Mouse (Mus musculus) MEL (cell line): ENCODE data around the gene Gm49383. TPM values are rescaled to one million over a fixed set of nuclear protein-coding genes. Genes with fewer than 3 reads are reported as not detected.
A peak's percentile ranks its signal among the peaks of the same experiment; 100 is the strongest.

ENCODE experiments used
- DNase-seq: peaks from one replicate; pipeline ENCODE4 v3.0.0; 2011; ENCODE audit warnings: low read depth, low spot score
- H3K27ac ChIP-seq: 2 replicates; pipeline ENCODE4 v1.5.1; 2012; ENCODE audit warnings: low read depth, mild to moderate bottlenecking, control low read depth, low read length, moderate library complexity; ENCODE audit not compliant: control insufficient read depth
- H3K27me3 ChIP-seq, 2 experiments: fragments of 150-350 bp in 1 of 2; sonication (generic) in 1 of 2; 2 replicates each; pipeline ENCODE4 v1.6.1; 2012; ENCODE audit warnings: low read length in 2 of 2, mild to moderate bottlenecking in 2 of 2, improper control_type of control experiment in 1 of 2, moderate library complexity in 1 of 2; ENCODE audit not compliant: insufficient read depth in 2 of 2, control insufficient read depth in 1 of 2
- H3K36me3 ChIP-seq, 2 experiments: 2 replicates each; pipeline ENCODE4 v1.6.1; 2012 to 2014; ENCODE audit warnings: low read length in 2 of 2, improper control_type of control experiment in 1 of 2, inconsistent platforms in 1 of 2, mild to moderate bottlenecking in 1 of 2; ENCODE audit not compliant: insufficient read depth in 2 of 2, control insufficient read depth in 1 of 2
- H3K4me1 ChIP-seq, 2 experiments: fragments of 150-350 bp in 1 of 2; sonication (generic) in 1 of 2; 2 replicates each; pipeline ENCODE4 v1.6.1; 2012; ENCODE audit warnings: low read length in 2 of 2, improper control_type of control experiment in 1 of 2, mild to moderate bottlenecking in 1 of 2; ENCODE audit not compliant: insufficient read depth in 2 of 2, control insufficient read depth in 1 of 2
- H3K4me3 ChIP-seq, 2 experiments: fragments of 150-350 bp in 1 of 2; sonication (generic) in 1 of 2; 2 replicates each; pipeline ENCODE4 v1.5.1; 2012; ENCODE audit warnings: low read depth in 2 of 2, low read length in 2 of 2, mild to moderate bottlenecking in 2 of 2, moderate library complexity in 2 of 2, control low read depth in 1 of 2, improper control_type of control experiment in 1 of 2; ENCODE audit not compliant: control insufficient read depth in 1 of 2, insufficient read depth in 1 of 2
- H3K79me2 ChIP-seq: 2 replicates; pipeline ENCODE4 v1.6.1; 2012; ENCODE audit warnings: mild to moderate bottlenecking, low read length, moderate library complexity; ENCODE audit not compliant: control insufficient read depth, poor library complexity, insufficient read depth
- H3K9ac ChIP-seq: 2 replicates; pipeline ENCODE4 v1.6.1; 2012; ENCODE audit warnings: low read depth, mild to moderate bottlenecking, control low read depth, low read length, moderate library complexity; ENCODE audit not compliant: control insufficient read depth, poor library complexity, severe bottlenecking
- H3K9me3 ChIP-seq: fragments of 150-350 bp; sonication (generic); replicated peaks from 2 replicates; pipeline ENCODE4 v1.6.1; 2012; ENCODE audit warnings: mild to moderate bottlenecking, low read length, improper control_type of control experiment, moderate library complexity; ENCODE audit not compliant: insufficient read depth
- CHD2 ChIP-seq: IDR thresholded peaks from 2 replicates; pipeline ENCODE4 v1.6.1; 2011; ENCODE audit warnings: low read length, improper control_type of control experiment
- CTCF ChIP-seq, 3 experiments: IDR thresholded peaks in 2 of 3; conservative IDR thresholded peaks in 1 of 3; 2 replicates each; pipeline ENCODE4 v1.5.1; 2011 to 2012; ENCODE audit warnings: low read length in 3 of 3, low read depth in 2 of 3, mild to moderate bottlenecking in 2 of 3, improper control_type of control experiment in 1 of 3, inconsistent platforms in 1 of 3, mixed read lengths in 1 of 3, moderate library complexity in 1 of 3; ENCODE audit not compliant: control insufficient read depth in 1 of 3, insufficient read depth in 1 of 3, poor library complexity in 1 of 3, severe bottlenecking in 1 of 3
- E2F4 ChIP-seq: IDR thresholded peaks from 2 replicates; pipeline ENCODE4 v1.6.1; 2011; ENCODE audit warnings: low read depth, low read length, improper control_type of control experiment, borderline replicate concordance
- ELF1 ChIP-seq: IDR thresholded peaks from 2 replicates; pipeline ENCODE4 v1.6.1; 2014; ENCODE audit warnings: low read depth, mild to moderate bottlenecking, inconsistent platforms, low read length, improper control_type of control experiment, moderate library complexity
- EP300 ChIP-seq, 2 experiments: IDR thresholded peaks; 2 replicates each; pipeline ENCODE4 v1.6.1; 2011; ENCODE audit warnings: improper control_type of control experiment in 2 of 2, low read length in 2 of 2, low read depth in 1 of 2, mild to moderate bottlenecking in 1 of 2
- ETS1 ChIP-seq: IDR thresholded peaks from 2 replicates; pipeline ENCODE4 v1.6.1; 2012; ENCODE audit warnings: low read depth, mild to moderate bottlenecking, inconsistent platforms, low read length, improper control_type of control experiment, moderate library complexity
- HCFC1 ChIP-seq: IDR thresholded peaks from 2 replicates; pipeline ENCODE4 v1.6.1; 2012; ENCODE audit warnings: low read depth, mild to moderate bottlenecking, inconsistent platforms, low read length, improper control_type of control experiment, moderate library complexity
- JUND ChIP-seq: IDR thresholded peaks from 2 replicates; pipeline ENCODE4 v1.6.1; 2011; ENCODE audit warnings: low read depth, mild to moderate bottlenecking, improper control_type of control experiment, low read length
- MAX ChIP-seq: IDR thresholded peaks from 2 replicates; pipeline ENCODE4 v1.6.1; 2011; ENCODE audit warnings: low read length, improper control_type of control experiment
- MAZ ChIP-seq: IDR thresholded peaks from 2 replicates; pipeline ENCODE4 v1.6.1; 2012; ENCODE audit warnings: low read depth, mild to moderate bottlenecking, inconsistent platforms, low read length, improper control_type of control experiment
- MXI1 ChIP-seq: IDR thresholded peaks from 2 replicates; pipeline ENCODE4 v1.6.1; 2011; ENCODE audit warnings: mild to moderate bottlenecking, low read depth, low read length, improper control_type of control experiment
- MYC ChIP-seq: IDR thresholded peaks from 2 replicates; pipeline ENCODE4 v1.6.1; 2011; ENCODE audit warnings: low read depth, mild to moderate bottlenecking, low read length, improper control_type of control experiment, moderate library complexity
- POLR2A ChIP-seq, 2 experiments: IDR thresholded peaks; 2 replicates each; pipeline ENCODE4 v1.6.1; 2011 to 2012; ENCODE audit warnings: low read length in 2 of 2, mild to moderate bottlenecking in 2 of 2, control low read depth in 1 of 2, improper control_type of control experiment in 1 of 2, low read depth in 1 of 2, moderate library complexity in 1 of 2; ENCODE audit not compliant: control insufficient read depth in 1 of 2, insufficient read depth in 1 of 2, poor library complexity in 1 of 2
- POLR2AphosphoS5 ChIP-seq: IDR thresholded peaks from 2 replicates; pipeline ENCODE4 v1.6.1; 2012; ENCODE audit warnings: low read depth, borderline replicate concordance, mild to moderate bottlenecking, inconsistent platforms, low read length, moderate library complexity, mixed read lengths
- RAD21 ChIP-seq: IDR thresholded peaks from 2 replicates; pipeline ENCODE4 v1.6.1; 2011; ENCODE audit warnings: mild to moderate bottlenecking, low read depth, low read length, improper control_type of control experiment
- RCOR1 ChIP-seq: IDR thresholded peaks from 2 replicates; pipeline ENCODE4 v1.6.1; 2012; ENCODE audit warnings: low read depth, mild to moderate bottlenecking, inconsistent platforms, low read length, improper control_type of control experiment
- SIN3A ChIP-seq: IDR thresholded peaks from 2 replicates; pipeline ENCODE4 v1.6.1; 2012; ENCODE audit warnings: low read length, improper control_type of control experiment, inconsistent platforms
- SMC3 ChIP-seq: IDR thresholded peaks from 2 replicates; pipeline ENCODE4 v1.6.1; 2011; ENCODE audit warnings: low read depth, low read length, improper control_type of control experiment
- TAL1 ChIP-seq: IDR thresholded peaks from 2 replicates; pipeline ENCODE4 v1.6.1; 2012; ENCODE audit warnings: mild to moderate bottlenecking, inconsistent platforms, low read length, moderate library complexity, mixed read lengths
- TBP ChIP-seq: IDR thresholded peaks from 2 replicates; pipeline ENCODE4 v1.8.0; 2011; ENCODE audit warnings: low read depth, low read length, improper control_type of control experiment
- TCF12 ChIP-seq: IDR thresholded peaks from 2 replicates; pipeline ENCODE4 v1.6.1; 2014; ENCODE audit warnings: low read depth, mild to moderate bottlenecking, inconsistent platforms, low read length, improper control_type of control experiment, moderate library complexity
- UBTF ChIP-seq: IDR thresholded peaks from 2 replicates; pipeline ENCODE4 v1.6.1; 2012; ENCODE audit warnings: low read depth, mild to moderate bottlenecking, inconsistent platforms, low read length, improper control_type of control experiment, moderate library complexity, borderline replicate concordance; ENCODE audit not compliant: insufficient read depth
- USF2 ChIP-seq, 2 experiments: IDR thresholded peaks; 2 replicates each; pipeline ENCODE4 v1.6.1; 2011 to 2012; ENCODE audit warnings: improper control_type of control experiment in 2 of 2, low read length in 2 of 2, borderline replicate concordance in 1 of 2, inconsistent platforms in 1 of 2, low read depth in 1 of 2, mild to moderate bottlenecking in 1 of 2; ENCODE audit not compliant: insufficient read depth in 1 of 2
- ZMIZ1 ChIP-seq: IDR thresholded peaks from 2 replicates; pipeline ENCODE4 v1.6.1; 2012; ENCODE audit warnings: low read depth, mild to moderate bottlenecking, inconsistent platforms, low read length, improper control_type of control experiment, moderate library complexity
- polyA plus RNA-seq, 2 experiments: library from polyadenylated mRNA; stranded (reverse) in 1 of 2; unstranded in 1 of 2; fragments of >175 nt in 1 of 2; fragments of >200 nt in 1 of 2; gene quantifications; 2 replicates each; pipeline versions ENCODE4 v1.2.1 to v1.2.4; 2012; ENCODE audit warnings: low replicate concordance in 2 of 2, low read depth in 1 of 2; ENCODE audit not compliant: insufficient read length in 2 of 2, insufficient read depth in 1 of 2, missing spikeins in 1 of 2
- total RNA-seq: library from RNA; depleted of rRNA; stranded (reverse); fragments of 300-350 nt; gene quantifications from 2 replicates; pipeline ENCODE4 v1.2.3, GENCODE M21; 2012

Gene Gm49383
- total and polyA plus RNA-seq, 3 experiments, result 27.5 to 28.8 TPM; not detected in 1

DNA sequence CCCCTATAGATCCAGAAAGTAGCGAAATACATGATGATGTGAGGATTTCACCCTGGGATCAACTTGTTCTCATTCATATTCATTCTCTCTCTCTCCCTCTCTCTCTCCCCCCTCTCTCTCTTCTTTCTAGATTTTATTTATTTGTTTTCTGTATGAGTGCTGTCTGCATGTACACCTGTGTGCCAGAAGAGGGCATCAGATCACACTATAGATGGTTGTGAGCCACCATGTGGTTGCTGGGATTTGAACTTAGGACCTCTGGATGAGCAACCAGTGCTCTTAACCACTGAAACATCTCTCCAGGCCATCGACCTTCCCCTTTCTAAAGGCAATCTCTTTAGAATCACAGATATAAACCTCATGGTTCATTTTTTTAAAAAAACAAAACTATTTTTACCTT lies 11.6 kb upstream of the Gm49383 start:
- no peak for TF ChIP-seq POLR2AphosphoS5
- TF ChIP-seq SMC3, result peak; percentile 45
- peak; percentile 19 to 59 (median 40); a peak in 5 of 6 replicates for TF ChIP-seq CTCF (IDR thresholded peaks at IDR 0.05 in 2 of 3, conservative IDR thresholded peaks at IDR 0.05 in 1 of 3; ENCODE audit: control insufficient read depth in 1 of 3, insufficient read depth in 1 of 3, low read depth in 2 of 3, low read length in 3 of 3, poor library complexity in 1 of 3, severe bottlenecking in 1 of 3)
- no peak for TF ChIP-seq ZMIZ1
- TF ChIP-seq RAD21, result peak; percentile 35
- peak; percentile 54 for DNase-seq
- H3K4me3 ChIP-seq, result no peak overlapping the region

GRCm38 (mm10) chr12:69207926-69208325 lies 11.0 kb upstream of the Gm49383 start:
- H3K27ac ChIP-seq, result no peak overlapping the region

More for the DNA sequence above, 11.6 kb upstream of the Gm49383 start:
- no peaks in the 10 kb centered on the region for H3K9me3 ChIP-seq
- no peaks in the 10 kb centered on the region for H3K27me3 ChIP-seq
- no peaks in the 10 kb centered on the region; a peak in 1 of 4 replicates for H3K36me3 ChIP-seq
- H3K9ac ChIP-seq, result no peak overlapping the region
- H3K27ac ChIP-seq, result no peak overlapping the region
- no peaks in the 10 kb centered on the region for H3K79me2 ChIP-seq
- no peaks in the 10 kb centered on the region for H3K4me1 ChIP-seq

GRCm38 (mm10) chr12:69207396-69207795 lies 10.5 kb upstream of the Gm49383 start:
- Histone ChIP-seq H3K9ac (no peak overlapping the region), H3K4me1 (no peaks in the 10 kb centered on the region), H3K27ac (no peak overlapping the region), H3K27me3 (no peaks in the 10 kb centered on the region), H3K9me3 (no peaks in the 10 kb centered on the region), H3K79me2 (no peaks in the 10 kb centered on the region), H3K36me3 (no peaks in the 10 kb centered on the region; a peak in 1 of 4 replicates), H3K4me3 (no peak overlapping the region)
- no peak for DNase-seq
- TF ChIP-seq MXI1 (no peak), E2F4 (no peak)

More at GRCm38 (mm10) chr12:69207926-69208325, 11.0 kb upstream of the Gm49383 start:
- no peak overlapping the region for H3K4me3 ChIP-seq
- H3K9me3 ChIP-seq, result no peaks in the 10 kb centered on the region
- DNase-seq, result no peak
- no peaks in the 10 kb centered on the region for H3K27me3 ChIP-seq
- TF ChIP-seq POLR2A (IDR thresholded peaks at IDR 0.05; ENCODE audit: control insufficient read depth in 1 of 2, insufficient read depth in 1 of 2, low read depth in 1 of 2, low read length in 2 of 2, poor library complexity in 1 of 2), result no peak
- TF ChIP-seq USF2 (IDR thresholded peaks at IDR 0.05; ENCODE audit: borderline replicate concordance in 1 of 2, insufficient read depth in 1 of 2, low read depth in 1 of 2, low read length in 2 of 2), result no peak
- TF ChIP-seq MYC, result no peak
- TF ChIP-seq HCFC1, result no peak
- TF ChIP-seq MAZ, result no peak
- no peak for TF ChIP-seq RCOR1
- no peak for TF ChIP-seq RAD21
- no peak for TF ChIP-seq JUND
- no peak for TF ChIP-seq CTCF (IDR thresholded peaks at IDR 0.05 in 2 of 3, conservative IDR thresholded peaks at IDR 0.05 in 1 of 3; ENCODE audit: control insufficient read depth in 1 of 3, insufficient read depth in 1 of 3, low read depth in 2 of 3, low read length in 3 of 3, poor library complexity in 1 of 3, severe bottlenecking in 1 of 3)
- TF ChIP-seq SIN3A, result no peak
- TF ChIP-seq TCF12, result no peak
- no peak for TF ChIP-seq MAX
- no peak for TF ChIP-seq UBTF
- no peak for TF ChIP-seq TBP
- no peak for TF ChIP-seq CHD2
- no peak for TF ChIP-seq ELF1
- TF ChIP-seq ETS1, result no peak
- no peak for TF ChIP-seq TAL1
- no peak for TF ChIP-seq EP300 (IDR thresholded peaks at IDR 0.05; ENCODE audit: low read depth in 1 of 2, low read length in 2 of 2)
- H3K4me1 ChIP-seq, result no peaks in the 10 kb centered on the region
- H3K9ac ChIP-seq, result no peak overlapping the region
- no peaks in the 10 kb centered on the region for H3K79me2 ChIP-seq
- no peaks in the 10 kb centered on the region; a peak in 1 of 4 replicates for H3K36me3 ChIP-seq
